7 mouse cellular contexts compared by ENCODE assay signal in genomic region chr17:47522536-47522935, GRCm38 (mm10). TPM values are rescaled to one million over a fixed set of nuclear protein-coding genes. Genes with fewer than 3 reads are reported as not detected.
DNase-seq lines count a peak whose midpoint lies in the region; ATAC-seq and TF ChIP-seq lines count a peak whose summit lies in the region.

No protein-coding gene starts in this region.

- no peaks in the 10 kb centered on the region for H3K9me3 ChIP-seq in heart, embryonic 14.5 days (ENCODE audit: control insufficient read depth, low read length)
- H3K9me3 ChIP-seq in liver, embryonic 14.5 days (ENCODE audit: control insufficient read depth, low read length), result no peaks in the 10 kb centered on the region

- no peaks in the 10 kb centered on the region for H3K27me3 ChIP-seq in heart, embryonic 14.5 days (ENCODE audit: control insufficient read depth, insufficient read depth, low read length)
- no peaks in the 10 kb centered on the region for H3K27me3 ChIP-seq in liver, embryonic 14.5 days (ENCODE audit: control insufficient read depth, insufficient read depth, low read length)

- no peak for TF ChIP-seq CTCF in liver, embryonic 14.5 days (IDR thresholded peaks at IDR 0.05; ENCODE audit: low read depth)
- TF ChIP-seq CTCF in left cerebral cortex, adult 2 months (IDR thresholded peaks at IDR 0.05), result no peak

- DNase-seq in thymus, postnatal 14 days, result peak; percentile 54
- no peak for DNase-seq in thymus, postnatal 10 days (ENCODE audit: low spot score in 2 of 2)
- DNase-seq in liver, embryonic 14.5 days (ENCODE audit: low read depth in 3 of 3, low spot score in 3 of 3), result no peak
- no peak for DNase-seq in right cerebral cortex, postnatal 36 days (ENCODE audit: low spot score in 2 of 2)
- no peak for DNase-seq in left cerebral cortex, adult 2 months (ENCODE audit: extremely low spot score in 1 of 2, low spot score in 2 of 2)
- no peak for DNase-seq in layer of hippocampus, adult 9-11 months

- H3K4me1 ChIP-seq in heart, embryonic 14.5 days (ENCODE audit: control insufficient read depth in 2 of 2, insufficient read depth in 2 of 2, low read length in 2 of 2), result peaks cover 54 to 76% of the 10 kb centered on the region in 2 experiments
- peaks cover 54 to 65% of the 10 kb centered on the region in 2 experiments for H3K4me1 ChIP-seq in liver, embryonic 14.5 days (replicated peaks; ENCODE audit: control insufficient read depth in 2 of 2, insufficient read depth in 2 of 2, low read length in 1 of 2)

- peak overlapping the region; percentile 72 for H3K9ac ChIP-seq in heart, embryonic 14.5 days (ENCODE audit: low read length)
- peak overlapping the region; percentile 90 for H3K9ac ChIP-seq in liver, embryonic 14.5 days (replicated peaks)

- H3K4me3 ChIP-seq in heart, embryonic 14.5 days (ENCODE audit: control insufficient read depth in 1 of 2, insufficient read depth in 1 of 2, low read depth in 1 of 2, low read length in 2 of 2), result no peak overlapping the region
- no peak overlapping the region; a peak in 1 of 4 replicates for H3K4me3 ChIP-seq in liver, embryonic 14.5 days (ENCODE audit: insufficient read depth in 1 of 2, low read depth in 2 of 2, low read length in 2 of 2)
- H3K4me3 ChIP-seq in left cerebral cortex, adult 2 months, result no peak overlapping the region

- no peaks in the 10 kb centered on the region for H3K36me3 ChIP-seq in heart, embryonic 14.5 days (ENCODE audit: control insufficient read depth, insufficient read depth, low read length)
- no peaks in the 10 kb centered on the region for H3K36me3 ChIP-seq in liver, embryonic 14.5 days (replicated peaks; ENCODE audit: control insufficient read depth, insufficient read depth, low read depth)

- peak overlapping the region; percentile 58 for H3K4me2 ChIP-seq in heart, embryonic 14.5 days (ENCODE audit: low read length)
- peak overlapping the region; percentile 94 for H3K4me2 ChIP-seq in liver, embryonic 14.5 days (ENCODE audit: low read depth)

- intact Hi-C loops in left cerebral cortex, adult 2 months (cut with DNase I), result no loop called here

- no peak for ATAC-seq in heart, embryonic 14.5 days (ENCODE audit: insufficient number of reproducible peaks, insufficient read depth, low FRiP score, low read depth)
- ATAC-seq in liver, embryonic 14.5 days (ENCODE audit: insufficient read depth), result no peak

- H3K27ac ChIP-seq in heart, embryonic 14.5 days (replicated peaks in 1 of 2; ENCODE audit: control insufficient read depth in 1 of 2, insufficient read depth in 1 of 2, low read depth in 2 of 2, low read length in 2 of 2), result peak overlapping the region; percentile 96 to 98
- peak overlapping the region; percentile 98 for H3K27ac ChIP-seq in liver, embryonic 14.5 days
- no peak overlapping the region for H3K27ac ChIP-seq in left cerebral cortex, adult 2 months

- TF ChIP-seq EP300 in liver, embryonic 14.5 days (IDR thresholded peaks at IDR 0.05; ENCODE audit: low read depth), result no peak

- WGBS in heart, embryonic 14.5 days, result 42% methylated on average over 4 of the region's 4 CpGs
- 41% methylated on average over 4 of the region's 4 CpGs for WGBS in liver, embryonic 14.5 days (ENCODE audit: insufficient replicate concordance)

RNA-seq across cellular contexts. Expression of gene Ccnd3, which starts 17.7 kb away (rescaled TPM):
- 466 and 469 TPM in 2 replicates for polyA plus RNA-seq in heart, embryonic 14.5 days (2014; fragmentation: Nextera tagmentation; extraction: Ambion mirVana)
- 195 and 227 TPM in 2 replicates for polyA plus RNA-seq in liver, embryonic 14.5 days (2012; rRNA removed)
- polyA plus RNA-seq in liver, embryonic 14.5 days (2014; fragmentation: Nextera tagmentation; extraction: Ambion mirVana), result 379 and 451 TPM in 2 replicates
- total RNA-seq in left cerebral cortex, adult 2 months (2021), result 10 to 100 TPM; 38.2 to 38.4 TPM

RNA-seq across cellular contexts. Expression of gene Taf8, which starts 20.4 kb away (rescaled TPM):
- 16.2 and 16.8 TPM in 2 replicates for polyA plus RNA-seq in heart, embryonic 14.5 days (2014; fragmentation: Nextera tagmentation; extraction: Ambion mirVana)
- polyA plus RNA-seq in liver, embryonic 14.5 days (2012; rRNA removed), result 13.8 and 15.5 TPM in 2 replicates
- 10.4 and 11.8 TPM in 2 replicates for polyA plus RNA-seq in liver, embryonic 14.5 days (2014; fragmentation: Nextera tagmentation; extraction: Ambion mirVana)
- 10 to 100 TPM; 17.3 to 22.0 TPM for total RNA-seq in left cerebral cortex, adult 2 months (2021)
